In genomic region chr19:57611291-57612178, GRCm38 (mm10) we compare ENCODE assay signal across 8 mouse cellular contexts. TPM values are rescaled to one million over a fixed set of nuclear protein-coding genes. Genes with fewer than 3 reads are reported as not detected.
DNase-seq lines count a peak whose midpoint lies in the region; ATAC-seq and TF ChIP-seq lines count a peak whose summit lies in the region.

No protein-coding gene starts in this region.

- H3K36me3 ChIP-seq in embryonic facial prominence, embryonic 14.5 days (ENCODE audit: control insufficient read depth, insufficient read depth, low read length) = no peaks in the 10 kb centered on the region
- no peaks in the 10 kb centered on the region for H3K36me3 ChIP-seq in heart, embryonic 15.5 days
- no peaks in the 10 kb centered on the region for H3K36me3 ChIP-seq in liver, postnatal 0 days (replicated peaks; ENCODE audit: insufficient read depth, low read length)
- no peaks in the 10 kb centered on the region for H3K36me3 ChIP-seq in neural tube, embryonic 13.5 days

- H3K9me3 ChIP-seq in embryonic facial prominence, embryonic 14.5 days (ENCODE audit: control insufficient read depth, low read length) = no peaks in the 10 kb centered on the region
- H3K9me3 ChIP-seq in heart, embryonic 15.5 days (replicated peaks) = no peaks in the 10 kb centered on the region
- no peaks in the 10 kb centered on the region for H3K9me3 ChIP-seq in liver, postnatal 0 days (ENCODE audit: low read length)
- no peaks in the 10 kb centered on the region for H3K9me3 ChIP-seq in neural tube, embryonic 13.5 days

- H3K27ac ChIP-seq in embryonic facial prominence, embryonic 14.5 days (replicated peaks; ENCODE audit: low read depth, low read length) = peak overlapping the region; percentile 98
- peak overlapping the region; percentile 97 for H3K27ac ChIP-seq in heart, embryonic 15.5 days
- H3K27ac ChIP-seq in liver, postnatal 0 days (ENCODE audit: low read depth) = peak overlapping the region; percentile 91
- H3K27ac ChIP-seq in neural tube, embryonic 13.5 days (replicated peaks) = peak overlapping the region; percentile 98

- under 1% methylated on average over 23 of the region's 57 CpGs for WGBS in embryonic facial prominence, embryonic 14.5 days
- 1% methylated on average over 56 of the region's 57 CpGs for WGBS in heart, embryonic 15.5 days
- WGBS in liver, postnatal 0 days (ENCODE audit: insufficient replicate concordance) = 2% methylated on average over 36 of the region's 57 CpGs
- WGBS in neural tube, embryonic 13.5 days = under 1% methylated on average over 47 of the region's 57 CpGs

- peak overlapping the region; percentile 97 for H3K4me3 ChIP-seq in embryonic facial prominence, embryonic 14.5 days (ENCODE audit: low read depth, low read length)
- peak overlapping the region; percentile 95 for H3K4me3 ChIP-seq in heart, embryonic 15.5 days
- peak overlapping the region; percentile 92 for H3K4me3 ChIP-seq in liver, postnatal 0 days (ENCODE audit: low read depth, low read length)
- peak overlapping the region; percentile 90 for H3K4me3 ChIP-seq in neural tube, embryonic 13.5 days

- TF ChIP-seq CTCF in liver, postnatal 0 days (IDR thresholded peaks at IDR 0.05; ENCODE audit: low read depth) = peak; percentile 42

- H3K4me1 ChIP-seq in embryonic facial prominence, embryonic 14.5 days (ENCODE audit: control insufficient read depth, insufficient read depth, low read length) = peaks cover 17% of the 10 kb centered on the region; the same call in 1 of the 2 replicates
- H3K4me1 ChIP-seq in heart, embryonic 15.5 days (replicated peaks) = peaks cover 18% of the 10 kb centered on the region
- H3K4me1 ChIP-seq in liver, postnatal 0 days (ENCODE audit: insufficient read depth) = peaks cover 12% of the 10 kb centered on the region
- peaks cover 34% of the 10 kb centered on the region for H3K4me1 ChIP-seq in neural tube, embryonic 13.5 days (replicated peaks)

- peak overlapping the region; percentile 97 for H3K4me2 ChIP-seq in embryonic facial prominence, embryonic 14.5 days (ENCODE audit: low read depth, low read length)
- peak overlapping the region; percentile 100 for H3K4me2 ChIP-seq in heart, embryonic 15.5 days
- peak overlapping the region; percentile 98 for H3K4me2 ChIP-seq in liver, postnatal 0 days (ENCODE audit: low read depth, low read length)
- H3K4me2 ChIP-seq in neural tube, embryonic 13.5 days = peak overlapping the region; percentile 86

- peak; percentile 38 for ATAC-seq in CD4-positive, CD25-positive, alpha-beta regulatory T cell, adult 4 months
- peak; percentile 82 for ATAC-seq in embryonic facial prominence, embryonic 14.5 days (ENCODE audit: low read depth)
- peak; percentile 74 for ATAC-seq in heart, embryonic 15.5 days (replicated peaks; ENCODE audit: insufficient number of reproducible peaks, insufficient read depth, low FRiP score, low read depth)
- peak; percentile 74 for ATAC-seq in liver, postnatal 0 days
- peak; percentile 88 for ATAC-seq in neural tube, embryonic 13.5 days (ENCODE audit: low read depth)

- peak overlapping the region; percentile 92 for H3K9ac ChIP-seq in embryonic facial prominence, embryonic 14.5 days (ENCODE audit: low read depth, low read length)
- peak overlapping the region; percentile 87 for H3K9ac ChIP-seq in heart, embryonic 15.5 days
- H3K9ac ChIP-seq in liver, postnatal 0 days (replicated peaks) = peak overlapping the region; percentile 83
- peak overlapping the region; percentile 94 for H3K9ac ChIP-seq in neural tube, embryonic 13.5 days

- DNase-seq in adrenal gland, postnatal 36 days = peak; percentile 51 to 75
- DNase-seq in embryonic facial prominence, embryonic 14.5 days (ENCODE audit: low spot score) = peak; percentile 61
- DNase-seq in kidney, postnatal 14 days = peak; percentile 75
- DNase-seq in liver, postnatal 0 days = peak; percentile 67
- peak; percentile 50 to 56 for DNase-seq in thymus, adult 18-20 months

- no peak for TF ChIP-seq EP300 in liver, postnatal 0 days (IDR thresholded peaks at IDR 0.05; ENCODE audit: low read depth)

- no peaks in the 10 kb centered on the region for H3K27me3 ChIP-seq in embryonic facial prominence, embryonic 14.5 days (replicated peaks; ENCODE audit: control insufficient read depth, insufficient read depth, low read length)
- H3K27me3 ChIP-seq in heart, embryonic 15.5 days = no peaks in the 10 kb centered on the region
- H3K27me3 ChIP-seq in liver, postnatal 0 days (ENCODE audit: insufficient read depth, low read length) = no peaks in the 10 kb centered on the region
- no peaks in the 10 kb centered on the region for H3K27me3 ChIP-seq in neural tube, embryonic 13.5 days

RNA-seq across cellular contexts. Expression of gene Atrnl1, which starts 0.7 kb away (rescaled TPM):
- under 1 TPM in 1 of 2 experiments, not detected in 1; 0.11 TPM for polyA plus RNA-seq in CD4-positive, CD25-positive, alpha-beta regulatory T cell, adult 4 months (2017; shearing (Covaris generic))
- total RNA-seq in adrenal gland, postnatal 36 days (2021) = 10 to 100 TPM; 26.0 to 29.6 TPM
- 7.2 and 7.8 TPM in 2 replicates for polyA plus RNA-seq in embryonic facial prominence, embryonic 14.5 days (2014; fragmentation: Nextera tagmentation; extraction: Ambion mirVana)
- polyA plus RNA-seq in heart, embryonic 15.5 days (2015; fragmentation: Nextera tagmentation; extraction: Ambion mirVana) = 2.9 and 3.8 TPM in 2 replicates
- 0.70 and 0.71 TPM in 2 replicates for polyA plus RNA-seq in liver, postnatal 0 days (2015; fragmentation: Nextera tagmentation; extraction: Ambion mirVana)
- 8.1 and 8.7 TPM in 2 replicates for polyA plus RNA-seq in neural tube, embryonic 13.5 days (2015; fragmentation: Nextera tagmentation; extraction: Ambion mirVana)

Comparison
In these comparisons a context has a peak if more than half of its experiments do, and no peak if none do; other contexts are left out.
1. Peak in every context shown above with its lines: DNase-seq, ATAC-seq, H3K4me3 ChIP-seq and H3K27ac ChIP-seq.
2. ATAC-seq: peak in every context shown above with its lines; median percentile 88 in neural tube, embryonic 13.5 days; 82 in embryonic facial prominence, embryonic 14.5 days; 74 in heart, embryonic 15.5 days; 74 in liver, postnatal 0 days; 38 in CD4-positive, CD25-positive, alpha-beta regulatory T cell, adult 4 months.